Mouse (Mus musculus) CD4-positive, CD25-positive, alpha-beta regulatory T cell (primary cell): Measurements from ENCODE around the gene Atp6v1a. TPM values are rescaled to one million over a fixed set of nuclear protein-coding genes. Genes with fewer than 3 reads are reported as not detected.

ENCODE experiments used
- polyA plus RNA-seq: library from polyadenylated mRNA; unstranded; fragments of 100-300 nt; shearing (Covaris generic); gene quantifications from one replicate; pipeline ENCODE4 v1.2.1, GENCODE M21; 2017

Atp6v1a gene
- 21.3 TPM for polyA plus RNA-seq

GRCm38 (mm10) chr16:44139536-44140185 is at the start of gene Atp6v1a, which contains the start of gene Naa50:
Gene Atp6v1a (minus strand): TSS chr16:44139705.
Gene Naa50 (plus strand): TSS chr16:44139830.

DNA sequence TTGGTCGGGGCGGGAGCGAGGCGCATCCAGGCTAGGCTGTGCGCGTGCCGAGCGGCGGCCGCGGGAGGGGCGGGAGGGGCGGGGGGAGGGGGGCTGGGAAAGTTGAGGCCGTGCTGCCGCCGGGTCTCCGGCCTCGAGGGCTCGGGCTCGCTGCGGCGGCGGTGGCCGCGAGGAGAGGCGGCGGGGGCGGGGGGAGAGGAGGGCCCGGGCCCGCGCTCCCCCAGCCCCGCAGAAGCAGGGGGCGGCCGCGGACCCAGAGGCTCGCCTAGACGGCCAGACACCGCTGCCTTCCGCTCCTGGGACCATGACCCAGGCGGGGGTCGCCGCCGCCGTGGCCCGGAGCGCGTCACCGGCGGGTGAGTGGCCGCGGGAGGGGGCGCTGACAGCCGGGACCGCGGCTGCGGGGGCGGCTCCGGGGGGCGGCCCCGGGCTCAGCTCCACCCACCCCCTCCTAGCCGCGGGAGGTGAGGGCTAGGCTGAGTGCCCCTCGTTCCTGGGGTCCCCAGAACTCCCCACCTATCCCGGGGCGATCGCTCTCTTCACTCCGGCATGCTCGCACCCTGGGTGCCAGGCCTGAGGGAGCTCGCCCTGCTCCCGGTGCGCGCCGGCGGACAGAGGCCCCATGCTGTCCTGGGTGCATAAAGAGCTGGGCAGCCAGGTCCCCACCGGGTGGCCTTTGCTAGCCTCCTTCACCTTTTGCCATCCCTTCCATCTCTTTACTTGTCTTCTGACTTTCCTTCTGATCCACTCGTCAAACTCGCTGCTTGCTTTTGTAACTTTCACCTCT is 33.8 kb upstream of the Atp6v1a start, which contains the start of gene Usf3:
Usf3 (plus strand) TSS at position 92 of the 787 bp plus-strand sequence.

GRCm38 (mm10) chr16:44063025-44063894 is 76.2 kb downstream of the Atp6v1a start, which contains the start of gene Gramd1c:
Gene Gramd1c (minus strand): TSS chr16:44063345.

Other genes starting within 250 kb of the Atp6v1a start
- gene Ccdc191, start 249.9 kb downstream of the Atp6v1a start, polyA plus RNA-seq, result 14.9 TPM
- gene Qtrt2, start 212.9 kb downstream of the Atp6v1a start, polyA plus RNA-seq, result 23.3 TPM
- gene Zdhhc23, start 159.9 kb downstream of the Atp6v1a start, polyA plus RNA-seq, result 7.5 TPM
- 3.6 TPM for gene Gramd1c, start 76.4 kb downstream of the Atp6v1a start, polyA plus RNA-seq
- gene Naa50, start 125 bp upstream of the Atp6v1a start, polyA plus RNA-seq, result 64.8 TPM
- 7.1 TPM for gene Usf3, start 33.5 kb upstream of the Atp6v1a start, polyA plus RNA-seq
- gene Sidt1, start 193.5 kb upstream of the Atp6v1a start, polyA plus RNA-seq, result 82.8 TPM
- gene Spice1, start 207.4 kb upstream of the Atp6v1a start, polyA plus RNA-seq, result 49.5 TPM